Mouse (Mus musculus) thymus, adult 2 months (tissue): ENCODE results near the gene Slc41a2.

ENCODE experiments used
- CTCF ChIP-seq: fragments of 200-500 bp; IDR thresholded peaks from 2 replicates; pipeline ENCODE4 v1.5.1; 2012; ENCODE audit warnings: mild to moderate bottlenecking, control low read depth, low read length, moderate library complexity, borderline replicate concordance; ENCODE audit not compliant: control insufficient read depth, poor library complexity, insufficient read depth; ENCODE audit errors: extremely low read depth
- POLR2A ChIP-seq: fragments of 200-500 bp; IDR thresholded peaks from 2 replicates; pipeline ENCODE4 v1.6.1; 2012; ENCODE audit warnings: mild to moderate bottlenecking, low read length, control low read depth, moderate library complexity; ENCODE audit not compliant: control insufficient read depth, poor library complexity, insufficient read depth; ENCODE audit errors: extremely low read depth

DNA sequence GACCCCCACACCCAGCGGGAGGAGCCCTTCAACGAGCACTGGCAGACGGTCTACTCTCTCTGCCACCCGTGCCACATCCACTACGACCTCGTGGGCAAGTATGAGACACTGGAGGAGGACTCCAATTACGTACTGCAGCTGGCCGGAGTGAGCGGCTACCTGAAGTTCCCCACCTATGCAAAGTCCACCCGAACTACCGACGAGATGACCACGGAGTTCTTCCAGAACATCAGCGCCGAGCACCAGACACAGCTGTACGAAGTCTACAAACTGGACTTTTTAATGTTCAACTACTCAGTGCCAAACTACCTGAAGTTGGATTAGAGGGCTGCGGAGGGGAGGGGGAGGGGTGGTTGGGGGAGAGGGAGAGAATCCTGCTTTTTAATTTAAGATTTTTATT is 146.2 kb downstream of the Slc41a2 start:
- no peak for TF ChIP-seq POLR2A
- TF ChIP-seq CTCF, result no peak
